Mouse (Mus musculus): ENCODE data around the gene Rnf141. TPM values are rescaled to one million over a fixed set of nuclear protein-coding genes. Genes with fewer than 3 reads are reported as not detected.

Rnf141 gene
- polyA plus RNA-seq, 1 experiment from 2014 or later = 21.4 TPM

DNA sequence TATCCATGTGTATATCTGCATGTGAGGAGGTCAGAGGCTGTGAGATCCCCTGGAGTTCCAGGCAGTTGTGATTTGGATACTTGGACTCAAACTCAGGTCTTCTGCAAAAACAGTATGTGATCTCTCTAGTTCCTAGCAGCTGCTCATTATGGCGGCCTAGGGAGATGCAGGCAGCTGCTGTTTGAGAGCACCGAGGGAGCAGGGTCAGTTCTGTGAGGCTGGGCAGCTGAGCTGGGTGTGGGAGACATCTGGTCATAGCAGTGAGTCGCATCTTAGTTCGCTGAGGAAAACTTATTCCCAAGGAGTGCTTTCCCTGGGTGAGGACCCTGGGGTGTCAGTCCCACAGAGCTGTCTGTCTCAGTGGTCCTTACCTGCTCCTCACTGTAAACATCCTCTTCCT, 49.5 kb downstream of the Rnf141 start:
- Histone ChIP-seq H3K9me3 (replicated peaks) (no peaks in the 10 kb centered on the region), H3K4me1 (peaks cover 22% of the 10 kb centered on the region; the same call in 1 of the 2 replicates), H3K27ac (replicated peaks) (no peak overlapping the region), H3K36me3 (no peaks in the 10 kb centered on the region), H3K27me3 (no peaks in the 10 kb centered on the region), H3K9ac (no peak overlapping the region), H3K4me2 (replicated peaks) (no peak overlapping the region), H3K4me3 (replicated peaks) (no peak overlapping the region)
- 73% methylated on average over 4 of the region's 4 CpGs for WGBS
- no peak for ATAC-seq (ENCODE audit: insufficient number of reproducible peaks, low FRiP score, low TSS enrichment, low read depth)

DNA sequence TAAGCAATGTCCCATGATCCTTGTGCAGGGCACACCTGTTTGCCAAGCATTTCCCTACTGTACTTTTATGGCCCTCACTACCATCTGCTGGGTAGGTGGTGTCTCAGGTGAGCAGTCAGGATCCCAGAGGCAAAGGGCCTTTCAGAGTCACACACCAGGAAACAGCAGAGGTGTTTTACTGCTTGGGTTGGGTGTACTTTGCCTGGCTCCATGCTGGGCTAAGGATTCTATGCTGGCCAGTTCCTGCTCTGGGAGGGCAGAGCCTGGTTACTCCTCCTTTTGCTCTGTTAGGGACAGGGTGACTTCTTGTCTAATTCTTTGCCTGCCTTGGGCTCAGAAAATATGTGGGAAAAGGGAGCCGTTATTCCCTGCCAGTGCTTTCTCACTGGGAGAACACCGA, 51.4 kb downstream of the Rnf141 start:
- no peak for ATAC-seq (ENCODE audit: insufficient number of reproducible peaks, low FRiP score, low TSS enrichment, low read depth)
- 76% methylated on average over 2 of the region's 2 CpGs for WGBS
- peaks cover 15% of the 10 kb centered on the region; the same call in 1 of the 2 replicates for H3K4me1 ChIP-seq
- no peak overlapping the region for H3K27ac ChIP-seq (replicated peaks)
- no peaks in the 10 kb centered on the region for H3K9me3 ChIP-seq (replicated peaks)
- H3K36me3 ChIP-seq = no peaks in the 10 kb centered on the region
- no peak overlapping the region for H3K9ac ChIP-seq
- H3K4me2 ChIP-seq (replicated peaks) = no peak overlapping the region
- no peak overlapping the region for H3K4me3 ChIP-seq (replicated peaks)
- no peaks in the 10 kb centered on the region for H3K27me3 ChIP-seq

DNA sequence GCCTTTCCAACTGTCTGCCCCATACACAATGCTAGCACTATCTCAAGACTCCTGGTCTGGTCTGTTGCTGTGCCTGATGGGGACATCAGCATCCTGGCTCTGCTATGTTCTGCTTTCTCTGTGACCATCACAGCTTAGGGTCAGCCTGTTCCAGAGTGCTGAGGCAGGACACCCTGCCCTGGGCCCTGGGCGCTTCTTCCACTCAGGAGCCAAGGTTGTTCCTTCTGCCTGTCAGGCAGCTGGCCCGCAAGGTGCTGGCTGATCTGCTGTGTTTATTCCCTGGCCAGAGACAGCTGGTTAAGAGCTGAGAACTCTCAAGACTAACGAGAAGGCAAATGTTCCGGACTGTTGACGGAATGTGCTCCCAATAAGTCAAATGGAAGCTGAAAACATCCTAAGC, 52.1 kb downstream of the Rnf141 start:
- Histone ChIP-seq H3K9ac (no peak overlapping the region), H3K9me3 (replicated peaks) (no peaks in the 10 kb centered on the region), H3K4me3 (replicated peaks) (no peak overlapping the region), H3K4me2 (replicated peaks) (no peak overlapping the region), H3K4me1 (peaks cover 14% of the 10 kb centered on the region; the same call in 1 of the 2 replicates), H3K36me3 (no peaks in the 10 kb centered on the region), H3K27ac (replicated peaks) (no peak overlapping the region), H3K27me3 (no peaks in the 10 kb centered on the region)
- no peak for ATAC-seq (ENCODE audit: insufficient number of reproducible peaks, low FRiP score, low TSS enrichment, low read depth)
- 75% methylated on average over 5 of the region's 5 CpGs for WGBS

DNA sequence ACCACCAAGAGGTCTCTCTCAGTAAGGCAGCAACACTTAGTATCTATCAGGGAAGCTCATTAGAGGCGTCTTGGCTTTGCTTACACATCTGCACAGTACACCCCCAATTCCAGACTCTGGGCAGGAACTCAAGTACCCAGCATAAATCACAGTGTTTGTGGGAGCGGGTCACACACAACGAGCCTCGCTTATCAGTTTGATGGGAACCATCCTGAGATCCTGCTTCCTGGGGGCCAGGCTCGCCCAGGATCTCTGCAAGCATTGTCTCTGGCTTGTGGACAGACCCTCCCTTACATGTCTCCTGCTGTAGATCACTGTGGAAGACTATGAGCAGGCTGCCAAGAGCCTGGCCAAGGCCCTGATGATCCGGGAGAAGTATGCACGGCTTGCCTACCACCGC, 53.4 kb downstream of the Rnf141 start:
- Histone ChIP-seq H3K27me3 (no peaks in the 10 kb centered on the region), H3K4me3 (replicated peaks) (no peak overlapping the region), H3K9me3 (replicated peaks) (no peaks in the 10 kb centered on the region), H3K9ac (no peak overlapping the region), H3K36me3 (no peaks in the 10 kb centered on the region), H3K4me2 (replicated peaks) (no peak overlapping the region), H3K27ac (replicated peaks) (no peak overlapping the region), H3K4me1 (peaks cover 7% of the 10 kb centered on the region; the same call in 1 of the 2 replicates)
- no peak for ATAC-seq (ENCODE audit: insufficient number of reproducible peaks, low FRiP score, low TSS enrichment, low read depth)
- WGBS = 87% methylated on average over 8 of the region's 8 CpGs

DNA sequence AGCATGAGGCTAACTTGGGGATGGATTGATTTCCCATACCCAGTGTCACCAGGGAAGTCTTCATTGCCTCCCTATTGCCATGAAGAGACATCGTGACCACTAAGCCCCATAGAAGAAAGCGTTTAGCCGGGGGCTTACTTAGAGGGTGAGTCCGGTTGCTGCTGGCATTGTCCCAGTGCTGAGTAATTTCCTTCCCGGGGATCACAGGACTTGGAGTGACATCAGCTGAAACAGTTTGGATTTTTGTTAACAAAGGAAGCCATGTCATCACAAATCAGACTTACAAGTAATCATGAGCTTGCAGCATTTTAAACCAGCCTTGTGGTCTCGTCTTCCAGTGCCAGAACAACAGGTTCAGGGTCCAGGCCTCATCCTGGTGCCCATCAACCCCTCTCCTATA, 56.9 kb downstream of the Rnf141 start:
- peaks cover 21% of the 10 kb centered on the region for H3K4me1 ChIP-seq
- 59% methylated on average over 6 of the region's 6 CpGs for WGBS
- H3K9me3 ChIP-seq (replicated peaks) = no peaks in the 10 kb centered on the region
- no peak overlapping the region for H3K4me3 ChIP-seq (replicated peaks)
- no peak for ATAC-seq (ENCODE audit: insufficient number of reproducible peaks, low FRiP score, low TSS enrichment, low read depth)
- no peak overlapping the region for H3K9ac ChIP-seq
- H3K27ac ChIP-seq (replicated peaks) = no peak overlapping the region
- H3K4me2 ChIP-seq (replicated peaks) = no peak overlapping the region
- H3K36me3 ChIP-seq = no peaks in the 10 kb centered on the region
- H3K27me3 ChIP-seq = no peaks in the 10 kb centered on the region

DNA sequence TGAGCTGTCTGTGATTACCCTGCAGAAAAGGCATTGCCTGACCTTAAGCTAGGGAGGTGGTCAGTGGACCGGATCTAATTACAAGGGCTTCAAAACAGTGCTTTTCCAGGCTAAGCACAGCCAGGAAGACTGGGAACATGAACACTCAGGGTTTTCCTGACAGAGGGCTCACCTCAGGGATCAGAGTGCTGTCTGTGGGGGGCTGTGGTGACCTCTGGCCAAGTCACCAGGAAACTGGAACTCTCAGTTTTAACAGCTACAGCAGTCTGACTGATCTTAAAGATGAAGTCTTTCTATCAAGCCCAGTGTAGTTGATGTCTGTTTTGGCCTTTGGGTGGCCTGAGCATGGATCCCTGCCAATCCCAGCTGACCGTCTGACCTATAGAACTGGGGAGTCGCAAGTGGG, 58.5 kb downstream of the Rnf141 start:
- Histone ChIP-seq H3K27me3 (no peaks in the 10 kb centered on the region), H3K27ac (replicated peaks) (no peak overlapping the region), H3K9ac (no peak overlapping the region), H3K9me3 (replicated peaks) (no peaks in the 10 kb centered on the region), H3K4me3 (replicated peaks) (no peak overlapping the region), H3K4me2 (replicated peaks) (no peak overlapping the region), H3K4me1 (peaks cover 37% of the 10 kb centered on the region), H3K36me3 (no peaks in the 10 kb centered on the region)
- 51% methylated on average over 3 of the region's 3 CpGs for WGBS
- no peak for ATAC-seq (ENCODE audit: insufficient number of reproducible peaks, low FRiP score, low TSS enrichment, low read depth)

DNA sequence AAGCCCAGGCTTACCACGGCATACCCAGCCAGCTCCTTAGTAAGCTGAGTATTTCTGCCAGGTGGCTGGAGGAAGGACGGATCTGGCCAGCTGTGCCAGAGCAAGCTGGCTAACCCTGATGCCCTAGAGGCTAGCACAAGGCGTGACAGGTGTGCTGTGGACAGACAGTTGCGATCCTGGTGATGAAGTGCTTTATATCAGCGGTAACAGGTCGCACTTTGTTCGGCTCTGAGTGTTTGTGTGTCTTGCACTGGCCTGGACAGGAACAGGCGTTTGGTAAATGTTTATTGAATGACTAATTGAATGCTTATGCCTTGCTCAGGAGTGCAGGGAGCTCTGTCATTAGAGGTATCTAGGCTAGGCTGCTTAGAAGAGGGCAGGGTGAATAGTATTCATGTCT, 59.3 kb downstream of the Rnf141 start:
- ATAC-seq (ENCODE audit: insufficient number of reproducible peaks, low FRiP score, low TSS enrichment, low read depth) = no peak
- 54% methylated on average over 8 of the region's 8 CpGs for WGBS
- no peaks in the 10 kb centered on the region for H3K27me3 ChIP-seq
- H3K4me1 ChIP-seq = peaks cover 45% of the 10 kb centered on the region
- H3K9me3 ChIP-seq (replicated peaks) = no peaks in the 10 kb centered on the region
- H3K9ac ChIP-seq = no peak overlapping the region
- H3K4me3 ChIP-seq (replicated peaks) = no peak overlapping the region
- H3K4me2 ChIP-seq (replicated peaks) = no peak overlapping the region
- H3K27ac ChIP-seq (replicated peaks) = no peak overlapping the region
- no peaks in the 10 kb centered on the region for H3K36me3 ChIP-seq

DNA sequence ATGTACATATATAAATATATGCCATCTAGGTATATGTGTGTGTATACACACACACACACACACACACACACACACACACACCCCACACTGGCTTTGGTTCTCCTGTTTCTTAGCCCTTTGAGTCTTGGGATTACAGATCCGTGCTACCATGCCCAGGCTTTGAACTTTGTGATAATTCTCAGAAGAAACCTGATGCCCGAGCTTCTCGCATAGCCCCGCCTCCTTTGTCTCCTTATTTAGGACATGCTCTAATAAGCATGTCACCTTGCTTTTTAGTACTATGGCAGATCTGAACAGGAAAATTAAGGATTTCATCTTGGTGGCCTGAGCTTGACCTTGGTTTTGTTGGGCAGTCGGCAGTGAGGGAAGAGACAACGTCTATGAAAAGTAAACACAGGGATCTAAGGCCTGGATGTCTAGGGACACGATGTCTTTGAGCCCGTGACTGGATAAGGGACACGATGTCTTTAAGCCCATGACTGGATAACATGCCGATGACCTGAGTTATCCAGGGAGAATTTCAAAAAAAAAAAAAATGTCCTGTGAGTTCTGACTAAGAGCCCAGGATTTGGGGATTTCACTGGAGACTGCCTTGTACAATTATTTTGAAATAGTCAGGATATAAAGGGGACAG, 61.3 kb downstream of the Rnf141 start:
- Histone ChIP-seq H3K36me3 (no peaks in the 10 kb centered on the region), H3K4me2 (replicated peaks) (no peak overlapping the region), H3K9ac (no peak overlapping the region), H3K4me3 (replicated peaks) (no peak overlapping the region), H3K9me3 (replicated peaks) (no peaks in the 10 kb centered on the region), H3K4me1 (peaks cover 53% of the 10 kb centered on the region), H3K27me3 (no peaks in the 10 kb centered on the region), H3K27ac (replicated peaks) (no peak overlapping the region)
- WGBS = 36% methylated on average over 10 of the region's 10 CpGs
- ATAC-seq (ENCODE audit: insufficient number of reproducible peaks, low FRiP score, low TSS enrichment, low read depth) = no peak

DNA sequence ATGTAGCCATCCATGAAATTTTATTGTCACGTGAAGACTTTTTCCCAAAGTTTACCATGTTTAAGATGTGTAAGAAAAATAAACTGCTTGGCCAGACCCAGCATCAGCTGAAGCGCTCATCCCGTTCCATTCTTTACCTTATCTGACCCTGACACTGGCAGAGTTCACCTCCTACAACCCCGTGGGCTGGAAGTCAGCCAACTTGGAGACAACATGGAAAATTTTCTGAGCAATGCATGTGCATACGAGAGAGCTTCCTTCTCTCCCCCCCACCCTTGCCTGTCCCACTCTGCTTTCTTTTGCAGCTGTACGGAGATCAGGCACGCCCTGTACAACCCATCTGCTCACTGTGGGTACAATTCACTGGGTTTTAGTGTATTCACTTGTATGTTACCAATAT, 62.1 kb downstream of the Rnf141 start:
- ATAC-seq (ENCODE audit: insufficient number of reproducible peaks, low FRiP score, low TSS enrichment, low read depth) = no peak
- Histone ChIP-seq H3K36me3 (no peaks in the 10 kb centered on the region), H3K9me3 (replicated peaks) (no peaks in the 10 kb centered on the region), H3K27ac (replicated peaks) (peak overlapping the region; percentile 79), H3K4me1 (peaks cover 60% of the 10 kb centered on the region), H3K27me3 (no peaks in the 10 kb centered on the region), H3K4me2 (replicated peaks) (no peak overlapping the region), H3K4me3 (replicated peaks) (no peak overlapping the region), H3K9ac (no peak overlapping the region)
- WGBS = 44% methylated on average over 7 of the region's 7 CpGs

DNA sequence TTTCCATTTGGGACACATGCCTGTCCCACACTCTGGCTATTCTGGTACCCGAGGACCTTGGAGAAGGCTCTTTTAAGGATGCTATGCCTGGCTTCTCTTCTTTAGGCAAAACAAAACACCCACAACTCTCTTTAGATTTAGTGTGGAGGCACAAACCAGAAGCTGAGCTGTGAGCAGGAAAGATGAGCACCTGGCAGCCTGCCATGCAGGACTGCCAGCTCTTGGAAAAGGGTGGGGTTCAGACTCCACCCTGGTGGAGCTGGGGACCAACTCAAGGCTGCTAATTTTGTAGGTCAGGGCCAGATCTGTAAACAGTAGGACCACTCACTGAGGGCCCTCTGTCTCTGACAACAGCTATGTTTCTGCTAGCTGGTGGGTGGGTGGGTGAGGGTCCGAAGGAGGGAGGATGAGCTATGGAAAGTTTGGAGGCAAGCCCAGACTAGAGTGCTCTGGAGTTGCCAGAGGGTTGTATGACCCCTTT, 63.0 kb downstream of the Rnf141 start:
- H3K9ac ChIP-seq = no peak overlapping the region
- no peak overlapping the region for H3K4me2 ChIP-seq (replicated peaks)
- ATAC-seq (ENCODE audit: insufficient number of reproducible peaks, low FRiP score, low TSS enrichment, low read depth) = peak; percentile 67
- H3K9me3 ChIP-seq (replicated peaks) = no peaks in the 10 kb centered on the region
- no peaks in the 10 kb centered on the region for H3K27me3 ChIP-seq
- H3K4me3 ChIP-seq (replicated peaks) = no peak overlapping the region
- H3K36me3 ChIP-seq = no peaks in the 10 kb centered on the region
- peaks cover 66% of the 10 kb centered on the region for H3K4me1 ChIP-seq
- peak overlapping the region; percentile 79 for H3K27ac ChIP-seq (replicated peaks)
- WGBS = 15% methylated on average over 2 of the region's 2 CpGs

DNA sequence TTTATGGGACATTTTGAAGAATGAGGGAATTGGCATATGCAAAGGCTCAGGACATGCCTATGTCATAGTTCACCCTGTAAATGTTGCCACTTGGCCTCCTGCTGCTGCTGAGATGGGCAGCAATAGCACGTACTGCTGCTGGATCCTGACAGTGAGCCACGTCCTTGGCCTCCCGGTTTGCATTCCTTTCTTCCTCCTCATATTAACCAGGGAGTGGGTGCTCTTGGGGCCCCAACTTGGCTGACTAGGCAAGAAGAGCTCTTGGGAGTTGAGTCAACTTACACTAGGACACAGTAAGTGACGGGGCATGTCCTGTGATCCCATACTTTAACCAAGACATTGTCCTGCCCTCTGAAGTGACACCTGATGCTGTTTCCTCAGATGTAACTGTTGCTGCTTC, 63.7 kb downstream of the Rnf141 start:
- Histone ChIP-seq H3K4me3 (replicated peaks) (no peak overlapping the region), H3K36me3 (no peaks in the 10 kb centered on the region), H3K4me1 (peaks cover 59% of the 10 kb centered on the region), H3K4me2 (replicated peaks) (no peak overlapping the region), H3K27me3 (no peaks in the 10 kb centered on the region), H3K27ac (replicated peaks) (peak overlapping the region; percentile 79), H3K9ac (no peak overlapping the region), H3K9me3 (replicated peaks) (no peaks in the 10 kb centered on the region)
- 69% methylated on average over 4 of the region's 4 CpGs for WGBS
- ATAC-seq (ENCODE audit: insufficient number of reproducible peaks, low FRiP score, low TSS enrichment, low read depth) = no peak

DNA sequence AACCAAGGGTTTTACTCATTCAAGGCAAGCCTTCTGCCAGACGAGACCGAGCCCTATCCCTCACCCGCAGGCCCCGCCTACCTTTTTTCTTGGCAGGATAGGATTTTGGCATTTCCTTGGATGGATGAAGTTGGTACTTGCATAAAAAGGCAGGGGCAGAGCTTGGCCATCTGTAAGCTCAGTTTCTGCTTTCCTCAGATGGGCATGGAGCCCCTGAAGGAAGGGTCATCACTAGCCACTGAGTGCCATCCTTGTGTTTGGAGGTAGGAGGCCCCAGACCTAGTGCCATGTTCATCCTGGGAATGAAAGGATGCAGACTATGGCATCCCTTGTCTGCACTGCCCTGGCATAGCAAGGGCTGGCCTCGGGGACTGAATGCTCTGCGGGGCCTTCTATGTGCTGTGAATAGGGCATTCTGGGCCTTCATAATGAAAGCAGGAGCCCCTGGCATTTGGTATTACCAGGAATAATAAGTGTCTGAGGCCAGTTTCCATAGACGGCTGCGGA, 64.6 kb downstream of the Rnf141 start:
- peak overlapping the region; percentile 79; the same call in 1 of the 2 replicates for H3K27ac ChIP-seq (replicated peaks)
- ATAC-seq (ENCODE audit: insufficient number of reproducible peaks, low FRiP score, low TSS enrichment, low read depth) = no peak
- no peaks in the 10 kb centered on the region for H3K27me3 ChIP-seq
- 78% methylated on average over 8 of the region's 8 CpGs for WGBS
- peaks cover 54% of the 10 kb centered on the region for H3K4me1 ChIP-seq
- no peak overlapping the region for H3K9ac ChIP-seq
- no peak overlapping the region for H3K4me2 ChIP-seq (replicated peaks)
- no peaks in the 10 kb centered on the region for H3K9me3 ChIP-seq (replicated peaks)
- H3K4me3 ChIP-seq (replicated peaks) = no peak overlapping the region
- H3K36me3 ChIP-seq = no peaks in the 10 kb centered on the region
